Mouse (Mus musculus): Measurements from ENCODE around the gene Fgd3. TPM values are rescaled to one million over a fixed set of nuclear protein-coding genes. Genes with fewer than 3 reads are reported as not detected.

Gene Fgd3
- polyA plus RNA-seq, 1 experiment from 2014 or later, result 0.74 TPM

DNA sequence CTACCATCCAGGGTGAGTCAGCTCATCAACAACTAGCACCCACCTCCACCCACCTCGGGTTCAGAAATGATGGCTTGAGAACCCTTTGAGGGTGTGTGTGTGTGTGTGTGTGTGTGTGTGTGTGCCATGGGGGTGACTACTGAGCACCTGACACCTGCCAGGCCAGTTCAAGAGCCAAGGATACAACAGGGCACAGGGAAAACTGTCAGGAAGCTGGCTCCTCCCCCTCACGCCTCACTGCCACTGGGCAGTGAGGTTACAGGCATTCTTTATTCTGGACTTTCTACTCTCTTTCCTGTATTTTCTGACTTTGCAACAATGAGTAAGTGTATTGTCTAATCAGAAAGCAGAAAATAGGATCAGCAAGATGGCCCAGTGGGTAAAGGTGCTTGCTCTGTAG lies 70.5 kb downstream of the Fgd3 start:
- DNase-seq (ENCODE audit: low spot score, missing footprints) (no peak), ATAC-seq (ENCODE audit: low FRiP score) (no peak)
- Histone ChIP-seq H3K9me3 (ENCODE audit: control insufficient read depth, low read length) (no peaks in the 10 kb centered on the region), H3K4me3 (ENCODE audit: low read depth, low read length) (no peak overlapping the region), H3K36me3 (ENCODE audit: control insufficient read depth, insufficient read depth, low read length) (no peaks in the 10 kb centered on the region), H3K9ac (ENCODE audit: low read length) (no peak overlapping the region), H3K4me2 (no peak overlapping the region), H3K4me1 (ENCODE audit: control insufficient read depth, insufficient read depth, low read length) (peaks cover 10% of the 10 kb centered on the region), H3K27me3 (ENCODE audit: control insufficient read depth, insufficient read depth, low read length) (peaks cover 26% of the 10 kb centered on the region), H3K27ac (ENCODE audit: low read depth, low read length) (no peak overlapping the region)
- 76% methylated on average over 2 of the region's 2 CpGs for WGBS

DNA sequence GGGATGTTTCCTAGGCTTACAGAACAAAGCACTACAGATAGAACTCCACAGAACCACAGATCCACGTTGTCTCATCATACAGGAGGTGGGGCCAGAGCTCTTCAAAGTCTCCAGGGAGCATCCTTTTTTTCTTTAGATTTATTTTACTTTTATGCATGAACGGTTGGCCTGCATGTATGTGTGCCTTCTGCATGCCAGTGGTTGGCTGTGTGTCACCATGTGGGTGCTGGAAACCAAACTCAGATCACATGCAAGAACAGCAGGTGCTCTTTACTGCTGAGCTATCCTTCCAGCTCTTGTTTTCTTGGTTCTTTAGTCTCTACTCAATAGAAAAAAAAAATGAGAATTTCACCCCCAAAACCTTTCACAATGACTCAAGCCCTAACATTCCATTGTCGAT lies 71.2 kb downstream of the Fgd3 start:
- Histone ChIP-seq H3K36me3 (ENCODE audit: control insufficient read depth, insufficient read depth, low read length) (no peaks in the 10 kb centered on the region), H3K9ac (ENCODE audit: low read length) (no peak overlapping the region), H3K9me3 (ENCODE audit: control insufficient read depth, low read length) (no peaks in the 10 kb centered on the region), H3K4me2 (no peak overlapping the region), H3K4me3 (ENCODE audit: low read depth, low read length) (no peak overlapping the region), H3K4me1 (ENCODE audit: control insufficient read depth, insufficient read depth, low read length) (peaks cover 10% of the 10 kb centered on the region), H3K27ac (ENCODE audit: low read depth, low read length) (no peak overlapping the region), H3K27me3 (ENCODE audit: control insufficient read depth, insufficient read depth, low read length) (peaks cover 26% of the 10 kb centered on the region)
- DNase-seq (ENCODE audit: low spot score, missing footprints) (no peak), ATAC-seq (ENCODE audit: low FRiP score) (no peak)
- 67% methylated on average over 3 of the region's 3 CpGs for WGBS

DNA sequence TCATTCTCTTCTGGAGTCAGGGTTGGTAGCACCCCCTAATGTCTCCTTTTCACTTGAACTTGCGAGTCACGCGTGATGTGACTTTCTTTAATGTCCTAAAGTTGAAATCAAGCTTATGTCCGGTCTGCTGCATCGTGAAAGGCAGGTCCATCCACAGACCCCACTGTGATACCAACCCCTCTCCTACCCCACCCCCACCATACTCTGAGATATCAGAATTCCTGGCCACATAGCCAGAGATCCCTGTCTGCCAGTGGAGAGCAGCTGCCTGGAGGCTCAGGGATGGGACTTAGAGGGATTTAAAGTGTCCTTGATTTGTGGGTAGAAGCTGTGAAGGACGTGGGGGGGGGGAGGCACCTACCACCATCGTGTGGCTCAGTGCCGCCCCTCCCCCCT lies 71.6 kb downstream of the Fgd3 start, which contains the start of gene Susd3:
TSS of gene Susd3 (minus strand) at position 240 of the 396 bp plus-strand sequence.
- peak within 1 kb of the TSS; percentile 33; the same call in 1 of the 2 replicates for H3K9ac ChIP-seq (ENCODE audit: low read length)
- H3K27me3 ChIP-seq (ENCODE audit: control insufficient read depth, insufficient read depth, low read length), result peaks cover 26% of the 10 kb centered on the region

DNA sequence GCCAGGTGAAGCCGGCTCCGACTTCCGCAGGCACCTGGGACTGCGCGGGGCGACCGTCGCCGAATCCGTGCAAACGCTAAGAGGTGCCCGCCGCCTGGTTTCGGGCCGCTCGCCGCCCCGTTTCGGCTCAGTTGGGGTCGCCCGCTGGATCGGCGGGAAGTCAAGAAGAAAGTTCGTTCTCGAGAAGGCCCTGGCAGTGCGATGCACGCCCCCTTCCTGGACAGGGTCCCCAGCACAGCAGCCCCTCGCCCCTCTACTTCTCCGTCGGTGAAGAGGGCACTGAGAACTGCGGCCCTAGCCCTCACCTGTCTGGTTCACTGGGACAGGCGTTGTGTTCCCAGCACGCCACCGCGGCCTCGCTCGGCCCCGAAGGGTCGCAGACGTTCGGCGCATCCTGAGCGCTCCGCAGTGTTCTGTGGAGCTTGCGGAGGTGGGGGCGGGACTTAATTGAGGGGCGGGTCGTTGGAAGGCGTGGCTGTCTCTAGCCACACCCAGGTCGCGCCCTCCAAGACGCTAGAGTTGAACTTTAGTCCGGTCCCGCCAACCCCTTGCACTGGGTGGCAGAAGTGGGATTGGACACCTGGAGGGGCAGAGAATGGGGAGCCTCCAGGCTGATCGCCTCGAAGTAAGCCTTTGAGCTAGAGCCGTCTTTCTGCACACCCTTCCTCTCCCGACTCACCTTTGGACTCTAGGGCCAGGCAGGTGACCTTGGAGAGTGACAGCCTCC lies 72.2 kb downstream of the Fgd3 start:
- ATAC-seq (ENCODE audit: low FRiP score) (peak; percentile 69), DNase-seq (ENCODE audit: low spot score, missing footprints) (peak; percentile 94)
- Histone ChIP-seq H3K9ac (ENCODE audit: low read length) (peak overlapping the region; percentile 33; the same call in 1 of the 2 replicates), H3K9me3 (ENCODE audit: control insufficient read depth, low read length) (no peaks in the 10 kb centered on the region), H3K4me1 (ENCODE audit: control insufficient read depth, insufficient read depth, low read length) (peaks cover 10% of the 10 kb centered on the region), H3K4me3 (ENCODE audit: low read depth, low read length) (peak overlapping the region; percentile 27), H3K36me3 (ENCODE audit: control insufficient read depth, insufficient read depth, low read length) (no peaks in the 10 kb centered on the region), H3K27me3 (ENCODE audit: control insufficient read depth, insufficient read depth, low read length) (peaks cover 26% of the 10 kb centered on the region), H3K4me2 (peak overlapping the region; percentile 50), H3K27ac (ENCODE audit: low read depth, low read length) (no peak overlapping the region)
- WGBS, result 1% methylated on average over 58 of the region's 58 CpGs

More for the DNA sequence above, 71.6 kb downstream of the Fgd3 start, which contains the start of gene Susd3:
- Histone ChIP-seq H3K4me3 (ENCODE audit: low read depth, low read length) (peak within 1 kb of the TSS; percentile 27), H3K4me2 (peak within 1 kb of the TSS; percentile 50), H3K36me3 (ENCODE audit: control insufficient read depth, insufficient read depth, low read length) (no peaks in the 10 kb centered on the region), H3K4me1 (ENCODE audit: control insufficient read depth, insufficient read depth, low read length) (peaks cover 10% of the 10 kb centered on the region), H3K9me3 (ENCODE audit: control insufficient read depth, low read length) (no peaks in the 10 kb centered on the region), H3K27ac (ENCODE audit: low read depth, low read length) (no peak within 1 kb of the TSS)
- 0 out of 2 replicates have a peak, but pooled peaks have one; percentile 15 for ATAC-seq (ENCODE audit: low FRiP score)
- DNase-seq (ENCODE audit: low spot score, missing footprints), result no peak
- WGBS, result 16% methylated on average over 7 of the region's 8 CpGs

DNA sequence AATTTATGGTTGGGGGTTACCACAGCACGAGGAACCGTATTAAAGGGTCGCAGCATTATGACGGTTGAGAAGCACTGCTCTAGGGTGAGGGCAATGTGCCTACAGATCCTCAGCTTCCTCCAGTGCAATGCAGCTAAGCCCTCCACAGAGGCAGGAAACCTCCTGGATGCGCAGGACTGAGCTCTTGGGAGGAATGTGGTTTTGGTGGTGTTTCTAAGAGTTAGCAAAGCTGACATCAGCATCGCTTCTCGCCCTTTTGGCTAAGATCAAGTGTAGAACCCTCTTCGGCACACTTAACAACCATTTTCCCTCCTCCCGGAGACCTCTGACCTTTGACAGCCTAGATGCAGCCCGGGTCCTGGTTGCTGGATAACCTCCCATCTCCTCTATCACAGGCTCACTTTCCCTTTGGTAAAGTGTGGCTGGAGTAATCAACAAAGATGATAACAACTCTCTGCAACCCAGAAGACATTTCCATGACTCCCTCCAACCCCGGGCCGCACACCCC lies 72.8 kb downstream of the Fgd3 start:
- DNase-seq (ENCODE audit: low spot score, missing footprints) (peak; percentile 87), ATAC-seq (ENCODE audit: low FRiP score) (no peak)
- H3K27ac ChIP-seq (ENCODE audit: low read depth, low read length), result no peak overlapping the region
- no peaks in the 10 kb centered on the region for H3K36me3 ChIP-seq (ENCODE audit: control insufficient read depth, insufficient read depth, low read length)
- H3K4me1 ChIP-seq (ENCODE audit: control insufficient read depth, insufficient read depth, low read length), result peaks cover 10% of the 10 kb centered on the region
- peaks cover 26% of the 10 kb centered on the region for H3K27me3 ChIP-seq (ENCODE audit: control insufficient read depth, insufficient read depth, low read length)
- 32% methylated on average over 12 of the region's 12 CpGs for WGBS
- H3K9ac ChIP-seq (ENCODE audit: low read length), result no peak overlapping the region
- peak overlapping the region; percentile 27 for H3K4me3 ChIP-seq (ENCODE audit: low read depth, low read length)
- no peaks in the 10 kb centered on the region for H3K9me3 ChIP-seq (ENCODE audit: control insufficient read depth, low read length)
- H3K4me2 ChIP-seq, result peak overlapping the region; percentile 50

DNA sequence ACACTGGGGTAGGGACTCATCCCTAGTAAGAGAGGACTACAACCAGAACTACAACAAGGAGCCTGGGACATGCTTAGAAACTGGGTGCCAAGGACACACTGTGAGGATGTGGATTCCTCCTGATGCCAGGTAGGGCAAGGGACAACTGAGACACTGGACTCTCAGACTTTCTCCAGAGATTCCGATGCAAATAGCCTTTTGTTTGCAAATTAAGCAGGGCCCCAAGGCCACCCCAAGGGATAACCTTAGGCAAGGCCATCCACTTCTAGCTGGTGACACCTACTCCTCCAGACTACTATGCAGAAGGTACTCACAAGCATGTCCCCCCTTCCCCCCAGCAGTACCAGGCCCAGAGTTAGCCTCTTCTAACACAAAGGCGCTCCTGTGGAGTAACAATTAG lies 73.5 kb downstream of the Fgd3 start:
- Histone ChIP-seq H3K4me2 (no peak overlapping the region), H3K27ac (ENCODE audit: low read depth, low read length) (no peak overlapping the region), H3K4me1 (ENCODE audit: control insufficient read depth, insufficient read depth, low read length) (peaks cover 10% of the 10 kb centered on the region), H3K36me3 (ENCODE audit: control insufficient read depth, insufficient read depth, low read length) (no peaks in the 10 kb centered on the region), H3K9ac (ENCODE audit: low read length) (no peak overlapping the region), H3K27me3 (ENCODE audit: control insufficient read depth, insufficient read depth, low read length) (peaks cover 26% of the 10 kb centered on the region), H3K4me3 (ENCODE audit: low read depth, low read length) (no peak overlapping the region), H3K9me3 (ENCODE audit: control insufficient read depth, low read length) (no peaks in the 10 kb centered on the region)
- DNase-seq (ENCODE audit: low spot score, missing footprints) (no peak), ATAC-seq (ENCODE audit: low FRiP score) (no peak)
- WGBS, result 67% methylated on average over 2 of the region's 2 CpGs

DNA sequence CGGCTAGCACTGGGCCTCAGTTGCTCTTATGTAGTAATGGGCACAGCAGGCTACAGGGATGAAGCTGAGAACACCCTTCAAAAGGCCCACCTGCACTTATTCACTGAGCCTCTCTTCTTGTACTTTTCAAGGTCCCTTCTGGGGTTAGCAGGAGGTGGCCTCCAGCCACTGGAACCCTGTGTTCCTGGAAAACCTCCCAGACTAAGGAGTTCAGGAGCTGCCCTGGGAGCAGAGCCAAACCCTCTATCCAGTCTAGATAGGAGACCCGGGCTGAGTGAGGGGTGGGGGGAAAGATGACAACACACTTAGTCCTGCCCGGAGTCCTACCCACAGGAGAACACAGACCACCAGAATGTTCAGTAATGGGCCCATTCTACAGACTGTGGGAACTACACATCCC lies 74.1 kb downstream of the Fgd3 start:
- Histone ChIP-seq H3K9ac (ENCODE audit: low read length) (no peak overlapping the region), H3K4me2 (no peak overlapping the region), H3K4me1 (ENCODE audit: control insufficient read depth, insufficient read depth, low read length) (peaks cover 10% of the 10 kb centered on the region), H3K36me3 (ENCODE audit: control insufficient read depth, insufficient read depth, low read length) (no peaks in the 10 kb centered on the region), H3K4me3 (ENCODE audit: low read depth, low read length) (no peak overlapping the region), H3K27ac (ENCODE audit: low read depth, low read length) (no peak overlapping the region), H3K27me3 (ENCODE audit: control insufficient read depth, insufficient read depth, low read length) (peaks cover 26% of the 10 kb centered on the region), H3K9me3 (ENCODE audit: control insufficient read depth, low read length) (no peaks in the 10 kb centered on the region)
- DNase-seq (ENCODE audit: low spot score, missing footprints), result no peak
- no peak for ATAC-seq (ENCODE audit: low FRiP score)
- WGBS, result 90% methylated on average over 3 of the region's 3 CpGs

DNA sequence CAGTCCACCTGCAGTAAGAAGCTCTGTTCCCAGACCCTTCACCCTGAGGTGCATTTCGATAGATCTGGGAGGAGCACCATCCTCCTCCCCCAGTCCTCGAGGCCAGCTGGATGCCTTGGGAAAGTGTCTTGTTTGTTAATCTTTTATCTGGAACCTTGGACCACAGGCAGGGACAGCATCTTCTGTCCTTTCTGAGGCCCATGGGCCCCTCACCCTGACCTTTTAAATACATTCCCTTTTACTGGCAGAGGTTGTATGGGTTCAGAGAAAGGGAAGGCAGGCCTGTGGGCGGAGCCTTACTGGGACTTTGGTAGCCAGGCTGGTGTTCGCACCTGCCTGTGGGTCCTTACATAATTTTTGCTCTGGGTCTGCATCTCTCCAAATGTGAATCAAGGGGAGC lies 74.9 kb downstream of the Fgd3 start:
- DNase-seq (ENCODE audit: low spot score, missing footprints) (no peak), ATAC-seq (ENCODE audit: low FRiP score) (no peak)
- Histone ChIP-seq H3K27ac (ENCODE audit: low read depth, low read length) (no peak overlapping the region), H3K4me1 (ENCODE audit: control insufficient read depth, insufficient read depth, low read length) (peaks cover 10% of the 10 kb centered on the region), H3K4me2 (no peak overlapping the region), H3K9ac (ENCODE audit: low read length) (no peak overlapping the region), H3K36me3 (ENCODE audit: control insufficient read depth, insufficient read depth, low read length) (no peaks in the 10 kb centered on the region), H3K4me3 (ENCODE audit: low read depth, low read length) (no peak overlapping the region), H3K9me3 (ENCODE audit: control insufficient read depth, low read length) (no peaks in the 10 kb centered on the region), H3K27me3 (ENCODE audit: control insufficient read depth, insufficient read depth, low read length) (peaks cover 26% of the 10 kb centered on the region)
- WGBS, result 53% methylated on average over 4 of the region's 4 CpGs

DNA sequence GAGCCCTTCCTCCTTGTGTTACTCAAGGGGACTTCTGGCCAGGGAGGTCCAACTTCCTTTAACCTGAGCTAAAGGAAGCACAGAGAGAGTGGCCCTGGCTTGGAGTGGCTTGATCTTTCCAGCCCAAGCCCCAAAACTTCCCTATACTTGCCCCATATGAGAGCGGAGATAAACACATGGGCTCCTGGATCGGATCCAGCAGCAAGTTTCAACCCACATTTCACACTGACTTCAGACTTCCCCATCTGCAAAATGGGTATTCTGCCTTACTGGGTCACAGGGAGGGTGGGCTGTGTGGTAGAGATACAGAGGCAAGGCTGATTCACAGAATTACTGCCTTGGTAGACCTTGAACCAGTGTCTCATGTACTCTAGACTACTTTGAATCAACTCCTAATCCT lies 76.6 kb downstream of the Fgd3 start:
- Histone ChIP-seq H3K9ac (ENCODE audit: low read length) (no peak overlapping the region), H3K4me2 (no peak overlapping the region), H3K27ac (ENCODE audit: low read depth, low read length) (no peak overlapping the region), H3K9me3 (ENCODE audit: control insufficient read depth, low read length) (no peaks in the 10 kb centered on the region), H3K4me1 (ENCODE audit: control insufficient read depth, insufficient read depth, low read length) (peaks cover 4% of the 10 kb centered on the region), H3K27me3 (ENCODE audit: control insufficient read depth, insufficient read depth, low read length) (peaks cover 23% of the 10 kb centered on the region), H3K36me3 (ENCODE audit: control insufficient read depth, insufficient read depth, low read length) (no peaks in the 10 kb centered on the region), H3K4me3 (ENCODE audit: low read depth, low read length) (no peak overlapping the region)
- DNase-seq (ENCODE audit: low spot score, missing footprints) (no peak), ATAC-seq (ENCODE audit: low FRiP score) (no peak)
- WGBS, result 96% methylated on average over 2 of the region's 2 CpGs
